In genomic region chr12:102148746-102149145, GRCm38 (mm10) we compare ENCODE assay signal across 10 mouse cellular contexts. TPM values are rescaled to one million over a fixed set of nuclear protein-coding genes. Genes with fewer than 3 reads are reported as not detected.
DNase-seq lines count a peak whose midpoint lies in the region; ATAC-seq and TF ChIP-seq lines count a peak whose summit lies in the region.
"Had no signal": no experiment of that assay in that cellular context is flagged by ENCODE, and none has a peak within 500 bp of the region (broad histone marks: within the 10 kb centered on the region; RNA-seq: fewer than 3 reads in every experiment).

No protein-coding gene starts in this region.

- no peaks in the 10 kb centered on the region for H3K9me3 ChIP-seq in hindbrain, postnatal 0 days (ENCODE audit: low read length)
- H3K9me3 ChIP-seq in hindbrain, embryonic 10.5 days, result no peaks in the 10 kb centered on the region
- no peaks in the 10 kb centered on the region for H3K9me3 ChIP-seq in forebrain, embryonic 16.5 days (ENCODE audit: control insufficient read depth, low read length)
- no peaks in the 10 kb centered on the region for H3K9me3 ChIP-seq in hindbrain, embryonic 13.5 days

- H3K4me2 ChIP-seq in hindbrain, postnatal 0 days (ENCODE audit: low read depth, low read length), result no peak overlapping the region
- no peak overlapping the region for H3K4me2 ChIP-seq in forebrain, embryonic 16.5 days (ENCODE audit: low read length)
- H3K4me2 ChIP-seq in hindbrain, embryonic 13.5 days, result no peak overlapping the region
- H3K4me2 ChIP-seq: hindbrain, embryonic 14.5 days had no signal

- peak; percentile 18 for DNase-seq in hindbrain, postnatal 0 days (ENCODE audit: low spot score)
- DNase-seq in hindbrain, embryonic 10.5 days (ENCODE audit: low spot score), result no peak
- DNase-seq in spleen, postnatal 36 days (ENCODE audit: low spot score in 2 of 2), result peak; percentile 7 to 10
- DNase-seq in spleen, adult 12 weeks (ENCODE audit: low spot score), result no peak
- DNase-seq in induced T-regulatory cell, adult 2 months (ENCODE audit: low read depth), result peak; percentile 31
- DNase-seq in thymus, postnatal 4 days, result peak; percentile 64

- ATAC-seq in hindbrain, postnatal 0 days, result no peak
- ATAC-seq in forebrain, embryonic 16.5 days, result no peak
- ATAC-seq in hindbrain, embryonic 13.5 days (ENCODE audit: low FRiP score), result no peak
- ATAC-seq: activated CD4-positive, CD25-positive, alpha-beta regulatory T cell, adult 4 months had no signal

- no peaks in the 10 kb centered on the region for H3K36me3 ChIP-seq in hindbrain, postnatal 0 days (ENCODE audit: insufficient read depth, low read length)
- H3K36me3 ChIP-seq in hindbrain, embryonic 10.5 days, result no peaks in the 10 kb centered on the region
- no peaks in the 10 kb centered on the region for H3K36me3 ChIP-seq in forebrain, embryonic 16.5 days (ENCODE audit: control insufficient read depth, insufficient read depth)
- H3K36me3 ChIP-seq in hindbrain, embryonic 13.5 days, result no peaks in the 10 kb centered on the region

- no peak overlapping the region for H3K27ac ChIP-seq in hindbrain, postnatal 0 days
- no peak overlapping the region for H3K27ac ChIP-seq in hindbrain, embryonic 10.5 days
- no peak overlapping the region for H3K27ac ChIP-seq in forebrain, embryonic 16.5 days (ENCODE audit: low read length)
- no peak overlapping the region for H3K27ac ChIP-seq in hindbrain, embryonic 13.5 days
- H3K27ac ChIP-seq: hindbrain, embryonic 14.5 days had no signal

- WGBS in hindbrain, postnatal 0 days, result 81% methylated on average over 2 of the region's 2 CpGs
- WGBS in hindbrain, embryonic 10.5 days, result 86% methylated on average over 2 of the region's 2 CpGs
- WGBS in forebrain, embryonic 16.5 days, result 88% methylated on average over 2 of the region's 2 CpGs
- WGBS in hindbrain, embryonic 13.5 days, result 91% methylated on average over 2 of the region's 2 CpGs

- no peak overlapping the region for H3K4me3 ChIP-seq in hindbrain, postnatal 0 days (ENCODE audit: low read length)
- no peak overlapping the region for H3K4me3 ChIP-seq in hindbrain, embryonic 10.5 days
- no peak overlapping the region for H3K4me3 ChIP-seq in forebrain, embryonic 16.5 days (replicated peaks; ENCODE audit: low read length)
- no peak overlapping the region for H3K4me3 ChIP-seq in hindbrain, embryonic 13.5 days

- no peak overlapping the region for H3K9ac ChIP-seq in hindbrain, postnatal 0 days (replicated peaks; ENCODE audit: low read length)
- H3K9ac ChIP-seq in forebrain, embryonic 16.5 days (replicated peaks; ENCODE audit: low read depth, low read length), result no peak overlapping the region
- no peak overlapping the region for H3K9ac ChIP-seq in hindbrain, embryonic 13.5 days
- H3K9ac ChIP-seq: hindbrain, embryonic 14.5 days had no signal

- H3K4me1 ChIP-seq in hindbrain, postnatal 0 days (ENCODE audit: insufficient read depth, low read length), result no peaks in the 10 kb centered on the region
- H3K4me1 ChIP-seq in hindbrain, embryonic 10.5 days (replicated peaks), result no peaks in the 10 kb centered on the region
- H3K4me1 ChIP-seq in forebrain, embryonic 16.5 days (replicated peaks; ENCODE audit: control insufficient read depth, insufficient read depth, low read length), result no peaks in the 10 kb centered on the region
- no peaks in the 10 kb centered on the region for H3K4me1 ChIP-seq in hindbrain, embryonic 13.5 days (replicated peaks)

- peak; percentile 50 for TF ChIP-seq CTCF in hindbrain, postnatal 0 days (IDR thresholded peaks at IDR 0.05; ENCODE audit: low read depth)

- no peaks in the 10 kb centered on the region for H3K27me3 ChIP-seq in hindbrain, postnatal 0 days (ENCODE audit: insufficient read depth, low read length)
- no peaks in the 10 kb centered on the region for H3K27me3 ChIP-seq in hindbrain, embryonic 10.5 days (ENCODE audit: insufficient read depth, poor library complexity, severe bottlenecking)
- H3K27me3 ChIP-seq in forebrain, embryonic 16.5 days (replicated peaks; ENCODE audit: control insufficient read depth, insufficient read depth, low read length), result no peaks in the 10 kb centered on the region; the same call in 1 of the 2 replicates
- H3K27me3 ChIP-seq in hindbrain, embryonic 13.5 days, result no peaks in the 10 kb centered on the region

RNA-seq across cellular contexts. Expression of gene Slc24a4, which starts 20.2 kb away (rescaled TPM):
- 4.5 and 7.2 TPM in 2 replicates for total RNA-seq in hindbrain, postnatal 0 days (2014; rRNA removed)
- 2.0 and 2.3 TPM in 2 replicates for polyA plus RNA-seq in hindbrain, postnatal 0 days (2015; fragmentation: Nextera tagmentation; extraction: Ambion mirVana)
- polyA plus RNA-seq in hindbrain, embryonic 10.5 days (2016; fragmentation: Nextera tagmentation; extraction: Ambion mirVana), result 0.14 and 0.65 TPM in 2 replicates
- polyA plus RNA-seq in forebrain, embryonic 16.5 days (2015; fragmentation: Nextera tagmentation; extraction: Ambion mirVana), result 1.3 and 1.8 TPM in 2 replicates
- polyA plus RNA-seq in hindbrain, embryonic 13.5 days (2015; fragmentation: Nextera tagmentation; extraction: Ambion mirVana), result 1.7 and 1.9 TPM in 2 replicates
- polyA plus RNA-seq: activated CD4-positive, CD25-positive, alpha-beta regulatory T cell, adult 4 months had no signal

Comparison
In these comparisons a context has a peak if more than half of its experiments do, and no peak if none do; other contexts are left out.
1. DNase-seq: peak in hindbrain, postnatal 0 days (single experiment), spleen, postnatal 36 days (2 of 2), induced T-regulatory cell, adult 2 months (single experiment) and thymus, postnatal 4 days (single experiment); none in hindbrain, embryonic 10.5 days (single experiment) and spleen, adult 12 weeks (single experiment).